Mouse (Mus musculus) liver, adult 2 months (tissue): ENCODE results near the gene Cdc34.

Experiments
- CTCF ChIP-seq: fragments of 200-500 bp; IDR thresholded peaks from 2 replicates; pipeline ENCODE4 v1.5.1; 2011; ENCODE audit warnings: low read depth, low read length, control low read depth
- POLR2A ChIP-seq: fragments of 200-500 bp; IDR thresholded peaks from 2 replicates; pipeline ENCODE4 v1.6.1; 2011; ENCODE audit warnings: low read length, control low read depth; ENCODE audit not compliant: insufficient read depth; ENCODE audit errors: extremely low read depth

DNA sequence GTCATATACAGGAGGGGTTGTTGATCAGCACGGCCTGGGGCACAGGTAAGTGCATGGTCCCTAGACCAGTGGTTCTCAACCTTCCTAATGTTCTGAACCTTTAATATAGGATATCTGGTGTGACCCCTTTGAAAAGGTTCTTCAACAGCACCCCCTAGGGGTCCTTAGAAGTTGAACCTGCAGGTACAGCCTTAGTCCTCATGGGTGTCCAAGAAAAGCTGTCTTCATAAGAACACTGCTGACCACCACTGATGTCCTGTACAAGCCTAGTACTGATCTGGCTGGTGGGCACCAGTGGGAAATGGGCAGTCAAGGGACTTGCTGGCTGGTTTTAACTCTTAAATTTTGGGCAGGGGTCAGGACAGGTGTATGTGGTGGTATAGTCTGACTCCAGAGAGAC is 30.0 kb downstream of the Cdc34 start:
- TF ChIP-seq CTCF (peak; percentile 37; the same call in 1 of the 2 replicates), POLR2A (no peak)
